In the genomic region with DNA sequence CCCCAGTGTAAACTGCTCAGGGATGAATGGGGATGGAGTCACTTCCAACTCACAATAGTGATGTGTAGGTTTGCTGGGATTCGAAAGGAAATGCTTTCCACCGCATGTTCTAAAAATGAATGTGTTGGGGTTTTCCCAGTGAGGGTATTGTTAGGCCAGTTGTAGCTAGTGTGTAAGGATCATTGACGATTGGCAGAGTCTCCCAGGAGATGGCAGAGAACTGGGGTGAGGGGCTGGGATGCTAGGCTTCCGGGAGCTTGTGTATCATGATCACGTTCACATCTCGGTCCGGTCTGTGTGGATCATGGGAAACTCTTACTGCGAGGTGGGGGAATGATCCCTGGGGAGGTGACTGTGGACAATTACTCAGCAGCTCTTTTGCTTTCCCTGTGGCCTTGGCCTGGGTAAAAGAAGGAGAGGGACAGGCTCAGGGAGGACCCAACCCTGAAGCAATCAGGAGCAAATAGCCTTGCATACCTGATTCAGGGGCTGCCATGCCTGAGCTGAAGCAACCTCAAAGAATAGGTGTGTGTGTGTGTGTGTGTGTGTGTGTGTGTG, we compare ENCODE assay signal across 9 mouse cellular contexts. TPM values are rescaled to one million over a fixed set of nuclear protein-coding genes. Genes with fewer than 3 reads are reported as not detected.
A peak's percentile ranks its signal among the peaks of the same experiment; 100 is the strongest.
DNase-seq lines count a peak whose midpoint lies in the region; ATAC-seq lines count a peak whose summit lies in the region.
"Had no signal": no experiment of that assay in that cellular context is flagged by ENCODE, and none has a peak within 500 bp of the region (broad histone marks: within the 10 kb centered on the region; RNA-seq: fewer than 3 reads in every experiment).

No protein-coding gene starts in this region.

- no peak for DNase-seq in neural tube, embryonic 11.5 days (ENCODE audit: low spot score)
- DNase-seq in neural tube, embryonic 10.5 days (ENCODE audit: extremely low spot score, low spot score): no peak
- DNase-seq in limb, embryonic 11.5 days (ENCODE audit: low spot score): no peak
- no peak for DNase-seq in B cell, adult 2 months
- no peak for DNase-seq in layer of hippocampus, postnatal 25 days (ENCODE audit: extremely low spot score in 1 of 2, low spot score in 1 of 2)
- no peak for DNase-seq in natural killer cell, adult 2 months (ENCODE audit: low spot score in 2 of 2)

- no peak overlapping the region for H3K4me2 ChIP-seq in neural tube, embryonic 11.5 days (ENCODE audit: low read depth)
- H3K4me2 ChIP-seq in forebrain, embryonic 13.5 days: peak overlapping the region; percentile 37
- no peak overlapping the region for H3K4me2 ChIP-seq in limb, embryonic 11.5 days (ENCODE audit: low read depth, severe bottlenecking)

- 0 out of 2 replicates have a peak, but pooled peaks have one; percentile 7 for ATAC-seq in neural tube, embryonic 11.5 days (ENCODE audit: insufficient read depth, low FRiP score, low TSS enrichment)
- ATAC-seq in forebrain, embryonic 13.5 days: peak; percentile 16
- ATAC-seq in limb, embryonic 11.5 days (ENCODE audit: insufficient number of reproducible peaks, low FRiP score, low TSS enrichment, low read depth): peak; percentile 2; the same call in 1 of the 2 replicates
- no peak for ATAC-seq in erythroblast, adult 5-6 weeks (replicated peaks; ENCODE audit: low FRiP score, poor library complexity, severe bottlenecking)

- H3K4me1 ChIP-seq in neural tube, embryonic 11.5 days (ENCODE audit: control insufficient read depth, insufficient read depth, low read length): peaks cover 13% of the 10 kb centered on the region
- H3K4me1 ChIP-seq in forebrain, embryonic 13.5 days: peaks cover 39% of the 10 kb centered on the region
- H3K4me1 ChIP-seq in limb, embryonic 11.5 days (ENCODE audit: control insufficient read depth, insufficient read depth, low read length): peaks cover 26% of the 10 kb centered on the region

- no peak overlapping the region for H3K4me3 ChIP-seq in neural tube, embryonic 11.5 days (ENCODE audit: low read depth, low read length)
- no peak overlapping the region for H3K4me3 ChIP-seq in forebrain, embryonic 13.5 days
- no peak overlapping the region for H3K4me3 ChIP-seq in limb, embryonic 11.5 days (ENCODE audit: low read depth, low read length)

- 70% methylated on average over 8 of the region's 8 CpGs for WGBS in neural tube, embryonic 11.5 days
- WGBS in forebrain, embryonic 13.5 days: 30% methylated on average over 8 of the region's 8 CpGs
- WGBS in limb, embryonic 11.5 days: 70% methylated on average over 8 of the region's 8 CpGs

- no peaks in the 10 kb centered on the region for H3K27me3 ChIP-seq in neural tube, embryonic 11.5 days (ENCODE audit: control insufficient read depth, insufficient read depth, low read length)
- no peaks in the 10 kb centered on the region for H3K27me3 ChIP-seq in forebrain, embryonic 13.5 days
- H3K27me3 ChIP-seq in limb, embryonic 11.5 days (ENCODE audit: control insufficient read depth, insufficient read depth, low read length): no peaks in the 10 kb centered on the region

- H3K36me3 ChIP-seq in neural tube, embryonic 11.5 days (ENCODE audit: control insufficient read depth, insufficient read depth, low read length): no peaks in the 10 kb centered on the region
- no peaks in the 10 kb centered on the region for H3K36me3 ChIP-seq in forebrain, embryonic 13.5 days (ENCODE audit: poor library complexity, severe bottlenecking)
- no peaks in the 10 kb centered on the region for H3K36me3 ChIP-seq in limb, embryonic 11.5 days (ENCODE audit: control insufficient read depth, insufficient read depth, low read length)

- no peak overlapping the region for H3K9ac ChIP-seq in neural tube, embryonic 11.5 days (ENCODE audit: low read length)
- H3K9ac ChIP-seq in forebrain, embryonic 13.5 days: no peak overlapping the region
- H3K9ac ChIP-seq in limb, embryonic 11.5 days (ENCODE audit: low read length): no peak overlapping the region

- peak overlapping the region; percentile 5; the same call in 1 of the 2 replicates for H3K27ac ChIP-seq in neural tube, embryonic 11.5 days (ENCODE audit: low read depth, low read length)
- H3K27ac ChIP-seq in forebrain, embryonic 13.5 days: peak overlapping the region; percentile 84
- peak overlapping the region; percentile 66 for H3K27ac ChIP-seq in limb, embryonic 11.5 days (replicated peaks; ENCODE audit: low read depth, low read length)

- H3K9me3 ChIP-seq in neural tube, embryonic 11.5 days (ENCODE audit: control insufficient read depth, low read length): no peaks in the 10 kb centered on the region
- H3K9me3 ChIP-seq in forebrain, embryonic 13.5 days (replicated peaks): no peaks in the 10 kb centered on the region; the same call in 1 of the 2 replicates
- H3K9me3 ChIP-seq in limb, embryonic 11.5 days (ENCODE audit: control insufficient read depth, low read length): no peaks in the 10 kb centered on the region

RNA-seq across cellular contexts. Expression of gene Rgs16, which starts 37.2 kb away (rescaled TPM):
- polyA plus RNA-seq in neural tube, embryonic 11.5 days (2014; fragmentation: Nextera tagmentation; extraction: Ambion mirVana): 13.0 and 14.1 TPM in 2 replicates
- 38.5 and 43.7 TPM in 2 replicates for polyA plus RNA-seq in forebrain, embryonic 13.5 days (2015; fragmentation: Nextera tagmentation; extraction: Ambion mirVana)
- 4.8 and 4.9 TPM in 2 replicates for polyA plus RNA-seq in limb, embryonic 11.5 days (2014; fragmentation: Nextera tagmentation; extraction: Ambion mirVana)
- total RNA-seq in layer of hippocampus, postnatal 25 days (2021): 1 to 10 TPM; 4.9 to 5.9 TPM
- total RNA-seq in erythroblast, adult 5-6 weeks (2015; ENCODE audit: low replicate concordance): not detected in 2 replicates
- total RNA-seq in erythroblast, adult 5-6 weeks (2017; ENCODE audit: low replicate concordance): 0.56 TPM in 1 of 2 replicates, not detected in the other

RNA-seq across cellular contexts. Expression of gene Rnasel, which starts 46.3 kb away (rescaled TPM):
- 26.7 and 29.2 TPM in 2 replicates for polyA plus RNA-seq in neural tube, embryonic 11.5 days (2014; fragmentation: Nextera tagmentation; extraction: Ambion mirVana)
- polyA plus RNA-seq in forebrain, embryonic 13.5 days (2015; fragmentation: Nextera tagmentation; extraction: Ambion mirVana): 38.1 and 41.9 TPM in 2 replicates
- polyA plus RNA-seq in limb, embryonic 11.5 days (2014; fragmentation: Nextera tagmentation; extraction: Ambion mirVana): 9.1 and 10.2 TPM in 2 replicates
- total RNA-seq in layer of hippocampus, postnatal 25 days (2021): 1 to 10 TPM; 6.5 to 8.1 TPM
- 171 and 180 TPM in 2 replicates for total RNA-seq in erythroblast, adult 5-6 weeks (2015; ENCODE audit: low replicate concordance)
- 259 and 394 TPM in 2 replicates for total RNA-seq in erythroblast, adult 5-6 weeks (2017; ENCODE audit: low replicate concordance)
- total RNA-seq: ES-E14 had no signal

RNA-seq across cellular contexts. Expression of gene Rgs8, which starts 50.1 kb away (rescaled TPM):
- polyA plus RNA-seq in neural tube, embryonic 11.5 days (2014; fragmentation: Nextera tagmentation; extraction: Ambion mirVana): 8.1 and 9.8 TPM in 2 replicates
- polyA plus RNA-seq in forebrain, embryonic 13.5 days (2015; fragmentation: Nextera tagmentation; extraction: Ambion mirVana): 14.6 and 17.7 TPM in 2 replicates
- 0.24 and 0.74 TPM in 2 replicates for polyA plus RNA-seq in limb, embryonic 11.5 days (2014; fragmentation: Nextera tagmentation; extraction: Ambion mirVana)
- 10 to 100 TPM; 66.1 to 70.2 TPM for total RNA-seq in layer of hippocampus, postnatal 25 days (2021)
- not detected in 2 replicates for total RNA-seq in erythroblast, adult 5-6 weeks (2015; ENCODE audit: low replicate concordance)
- total RNA-seq in erythroblast, adult 5-6 weeks (2017; ENCODE audit: low replicate concordance): not detected in 2 replicates

Comparison
In these comparisons a context has a peak if more than half of its experiments do, and no peak if none do; other contexts are left out.
1. H3K27ac ChIP-seq: peak in every context shown above with its lines; median percentile 84 in forebrain, embryonic 13.5 days; 66 in limb, embryonic 11.5 days; 5 in neural tube, embryonic 11.5 days.